Mouse (Mus musculus): ENCODE results near the gene Dcun1d2. TPM values are rescaled to one million over a fixed set of nuclear protein-coding genes. Genes with fewer than 3 reads are reported as not detected.

Gene Dcun1d2
- polyA plus RNA-seq, 1 experiment: 54.7 TPM

DNA sequence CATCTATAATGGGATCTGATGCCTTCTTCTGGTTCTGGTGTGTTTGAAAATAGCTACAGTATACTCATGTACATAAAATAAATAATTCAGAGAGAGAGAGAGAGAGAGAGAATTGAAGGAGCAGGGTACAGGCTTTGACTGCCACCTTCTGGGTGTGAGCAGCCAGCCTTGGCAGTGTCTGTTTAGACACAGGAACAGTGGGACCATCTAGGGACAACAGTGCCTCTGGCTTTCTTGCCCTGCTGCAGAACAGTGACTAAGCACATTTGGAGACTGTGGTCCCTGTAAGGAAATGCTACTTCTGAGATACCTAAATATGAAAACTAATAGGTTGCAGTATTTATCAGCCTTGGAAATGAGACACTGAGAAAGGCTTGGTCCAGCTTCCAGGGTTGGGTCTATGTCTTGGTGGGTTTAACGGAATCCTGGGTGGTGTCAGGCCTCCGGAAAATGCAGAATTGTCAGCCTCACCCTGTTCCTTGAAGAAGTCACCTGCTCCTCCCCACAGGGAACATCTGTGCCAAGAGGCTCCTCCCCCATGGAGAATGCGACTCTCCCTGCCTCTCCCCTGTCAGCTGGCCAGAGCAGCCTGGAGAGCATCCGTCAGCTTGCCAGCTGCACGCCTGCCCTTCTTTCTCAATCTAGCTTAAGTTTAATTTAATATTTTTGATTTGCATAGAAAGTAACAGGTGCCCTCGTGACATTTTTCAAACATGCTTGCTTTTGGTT, 79.1 kb downstream of the Dcun1d2 start:
- DNase-seq (ENCODE audit: extremely low spot score in 1 of 2, low spot score in 1 of 2): no peak

DNA sequence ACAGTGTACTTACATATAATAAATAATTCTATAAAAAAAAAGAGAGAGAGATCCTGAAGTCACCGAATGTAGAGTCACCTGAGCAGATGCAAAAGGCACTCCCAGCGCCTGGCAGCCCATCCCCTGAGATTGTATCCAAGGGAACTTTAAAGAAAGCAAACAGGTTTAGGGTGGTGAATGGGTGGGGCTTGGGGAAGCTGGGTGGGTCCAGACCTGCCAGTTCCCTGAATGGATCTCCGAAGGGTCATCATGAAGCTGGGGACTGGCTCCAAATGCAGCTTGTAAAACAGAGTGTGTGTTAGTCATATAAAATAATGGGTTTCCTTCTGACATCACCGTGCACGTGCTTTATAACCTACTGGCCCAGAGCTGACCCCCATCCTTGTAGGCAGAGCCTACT, 81.6 kb downstream of the Dcun1d2 start:
- no peak for DNase-seq (ENCODE audit: extremely low spot score in 1 of 2, low spot score in 1 of 2)

Other genes with a start within 250 kb of the Dcun1d2 start
- 0.11 and 0.24 TPM in 2 replicates for gene Proz, start 227.2 kb downstream of the Dcun1d2 start, polyA plus RNA-seq (2012; rRNA removed)
- gene Pcid2, start 182.7 kb downstream of the Dcun1d2 start, polyA plus RNA-seq (2012; rRNA removed): 32.5 and 34.8 TPM in 2 replicates
- gene Cul4a, start 182.5 kb downstream of the Dcun1d2 start, polyA plus RNA-seq (2012; rRNA removed): 43.7 and 53.5 TPM in 2 replicates
- gene Lamp1, start 129.0 kb downstream of the Dcun1d2 start, polyA plus RNA-seq (2012; rRNA removed): 391 and 397 TPM in 2 replicates
- gene Grtp1, start 87.5 kb downstream of the Dcun1d2 start, polyA plus RNA-seq (2012; rRNA removed): 7.0 TPM in 2 replicates
- gene Adprhl1, start 34.0 kb downstream of the Dcun1d2 start, polyA plus RNA-seq (2012; rRNA removed): 0.30 and 0.40 TPM in 2 replicates
- 45.4 and 47.6 TPM in 2 replicates for gene Tmco3, start 59 bp upstream of the Dcun1d2 start, polyA plus RNA-seq (2012; rRNA removed)
- 83.9 and 84.9 TPM in 2 replicates for gene Tfdp1, start 50.6 kb upstream of the Dcun1d2 start, polyA plus RNA-seq (2012; rRNA removed)
- gene Atp4b, start 108.7 kb upstream of the Dcun1d2 start, polyA plus RNA-seq (2012; rRNA removed): not detected in 2 replicates
- gene Grk1, start 117.0 kb upstream of the Dcun1d2 start, polyA plus RNA-seq (2012; rRNA removed): under 0.01 and 0.02 TPM in 2 replicates
- 2.1 and 3.1 TPM in 2 replicates for gene Tmem255b, start 147.1 kb upstream of the Dcun1d2 start, polyA plus RNA-seq (2012; rRNA removed)
- gene Gas6, start 206.4 kb upstream of the Dcun1d2 start, polyA plus RNA-seq (2012; rRNA removed): 86.0 and 90.9 TPM in 2 replicates

Data from frontal cortex, adult 2 months (tissue).